Mouse (Mus musculus) ES-Bruce4 (cell line): Measurements from ENCODE around the gene Nmral1.
"Not testable (repeated sequence)": the region's sequence is repeated elsewhere in the genome, so short reads cannot be mapped to it uniquely, and the experiment has no call there.

ENCODE experiments used
- EP300 ChIP-seq: IDR thresholded peaks from 2 replicates; pipeline ENCODE4 v1.6.1; 2011; ENCODE audit warnings: low read depth, low read length; ENCODE audit not compliant: insufficient read depth
- POLR2A ChIP-seq: IDR thresholded peaks from one replicate; pipeline ENCODE4 v1.8.1; 2011; ENCODE audit warnings: low read length; ENCODE audit not compliant: insufficient read depth

DNA sequence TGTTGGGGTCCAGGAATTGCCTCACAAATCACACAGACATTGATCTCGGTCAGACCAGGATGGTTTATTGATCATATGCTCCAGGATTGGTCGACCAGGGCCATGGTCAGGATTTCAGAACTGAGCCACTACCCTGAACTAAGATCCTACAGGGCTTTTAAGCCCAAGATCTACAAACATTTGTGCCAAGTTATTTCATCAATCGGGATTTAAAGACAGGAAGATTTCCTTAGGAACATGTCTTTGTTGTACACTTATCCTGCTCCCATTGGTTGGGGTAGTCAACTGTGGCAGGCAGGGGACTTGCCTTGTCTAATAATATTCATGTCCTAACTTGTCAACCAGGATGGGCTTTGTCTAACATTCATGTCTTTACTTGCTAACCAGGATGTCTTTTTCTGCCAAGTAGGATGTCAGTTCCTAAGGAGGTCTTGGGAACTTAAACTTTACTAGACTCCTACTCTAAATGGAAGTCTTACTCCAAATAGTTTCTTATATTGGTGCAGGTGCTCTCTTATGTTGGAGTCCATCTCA lies 38.2 kb downstream of the Nmral1 start:
- not testable (repeated sequence) for TF ChIP-seq EP300, POLR2A
